Mouse (Mus musculus): ENCODE data around the gene Pop5. TPM values are rescaled to one million over a fixed set of nuclear protein-coding genes. Genes with fewer than 3 reads are reported as not detected.

The Pop5 gene
- polyA plus RNA-seq, 1 experiment from 2014 or later: 90.1 TPM

GRCm38 (mm10) chr5:115215273-115216185 lies 20.1 kb upstream of the Pop5 start:
- H3K36me3 ChIP-seq: no peaks in the 10 kb centered on the region
- H3K4me1 ChIP-seq: peaks cover 10% of the 10 kb centered on the region
- H3K4me3 ChIP-seq (replicated peaks): peak overlapping the region; percentile 43
- ATAC-seq (ENCODE audit: insufficient number of reproducible peaks, low FRiP score, low TSS enrichment, low read depth): no peak
- H3K27ac ChIP-seq (replicated peaks): no peak overlapping the region
- H3K9me3 ChIP-seq (replicated peaks): no peaks in the 10 kb centered on the region
- peak overlapping the region; percentile 75 for H3K4me2 ChIP-seq (replicated peaks)
- H3K9ac ChIP-seq: peak overlapping the region; percentile 21; the same call in 1 of the 2 replicates
- 24% methylated on average over 27 of the region's 27 CpGs for WGBS
- H3K27me3 ChIP-seq: peaks cover 17% of the 10 kb centered on the region

DNA sequence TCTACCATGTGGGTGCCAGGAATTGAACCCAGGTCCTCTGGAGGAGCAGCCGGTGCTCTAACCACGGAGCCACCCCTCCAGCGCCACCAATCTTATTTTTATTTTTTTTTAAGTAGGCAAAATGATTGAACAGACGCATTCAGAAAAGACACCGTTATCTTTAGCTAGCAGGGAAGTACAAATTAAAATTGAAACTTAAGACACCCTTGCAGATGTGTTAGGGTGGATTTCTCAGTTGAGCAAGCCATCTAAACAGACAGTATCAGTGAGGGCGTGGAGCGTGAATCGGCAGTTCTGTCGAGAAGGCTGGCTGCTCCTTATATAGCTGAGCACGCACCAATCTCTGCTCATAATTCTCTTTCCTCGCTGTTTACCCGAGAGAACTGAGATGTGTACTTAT lies 17.6 kb upstream of the Pop5 start:
- H3K27me3 ChIP-seq: peaks cover 17% of the 10 kb centered on the region
- H3K36me3 ChIP-seq: no peaks in the 10 kb centered on the region
- H3K9ac ChIP-seq: no peak overlapping the region
- no peak for ATAC-seq (ENCODE audit: insufficient number of reproducible peaks, low FRiP score, low TSS enrichment, low read depth)
- WGBS: 85% methylated on average over 12 of the region's 12 CpGs
- H3K27ac ChIP-seq (replicated peaks): no peak overlapping the region
- no peak overlapping the region for H3K4me3 ChIP-seq (replicated peaks)
- peaks cover 20% of the 10 kb centered on the region for H3K4me1 ChIP-seq
- H3K4me2 ChIP-seq (replicated peaks): no peak overlapping the region
- H3K9me3 ChIP-seq (replicated peaks): no peaks in the 10 kb centered on the region

DNA sequence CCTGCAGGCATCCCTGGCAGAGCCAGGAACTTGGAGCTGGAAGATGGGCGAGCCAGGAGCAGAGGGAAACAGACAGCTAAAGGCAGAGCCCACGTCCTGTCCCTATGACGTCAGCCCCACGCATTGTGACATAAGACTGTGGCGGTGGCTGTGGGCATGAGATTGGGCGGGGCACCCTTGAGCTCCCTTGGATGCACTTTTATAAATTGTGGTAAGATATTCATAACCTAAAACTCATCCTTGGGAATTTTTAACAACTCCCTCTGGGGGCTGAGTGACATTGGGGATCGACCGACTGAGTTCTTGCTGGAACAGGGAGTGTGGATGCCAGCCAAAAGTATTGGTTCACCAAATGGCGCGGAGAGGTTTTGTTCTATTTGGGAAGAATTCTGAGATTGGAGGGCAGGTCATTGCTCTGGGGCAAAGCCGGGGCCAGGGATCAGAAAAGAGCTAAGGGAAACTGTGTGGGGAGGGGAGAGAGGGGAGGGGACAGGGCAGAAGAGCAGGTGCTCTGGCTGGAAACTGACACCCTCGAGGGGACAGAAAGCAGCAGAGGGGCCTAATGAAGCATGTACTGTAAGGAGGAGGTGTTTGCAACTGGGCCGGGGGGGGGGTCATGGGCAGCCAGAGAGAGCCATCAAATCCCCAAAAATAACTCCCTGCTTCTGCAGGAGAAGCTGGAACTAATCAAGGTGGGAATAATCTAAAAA lies 14.6 kb upstream of the Pop5 start:
- H3K4me1 ChIP-seq: peaks cover 10% of the 10 kb centered on the region
- no peak overlapping the region for H3K27ac ChIP-seq (replicated peaks)
- no peaks in the 10 kb centered on the region for H3K9me3 ChIP-seq (replicated peaks)
- H3K36me3 ChIP-seq: no peaks in the 10 kb centered on the region
- whole genome bisulfite sequencing: 22% methylated on average over 13 of the region's 13 CpGs
- peaks cover 3% of the 10 kb centered on the region; the same call in 1 of the 2 replicates for H3K27me3 ChIP-seq
- H3K4me2 ChIP-seq (replicated peaks): no peak overlapping the region
- ATAC-seq (ENCODE audit: insufficient number of reproducible peaks, low FRiP score, low TSS enrichment, low read depth): peak; percentile 56; the same call in 1 of the 2 replicates
- no peak overlapping the region for H3K9ac ChIP-seq
- no peak overlapping the region for H3K4me3 ChIP-seq (replicated peaks)

DNA sequence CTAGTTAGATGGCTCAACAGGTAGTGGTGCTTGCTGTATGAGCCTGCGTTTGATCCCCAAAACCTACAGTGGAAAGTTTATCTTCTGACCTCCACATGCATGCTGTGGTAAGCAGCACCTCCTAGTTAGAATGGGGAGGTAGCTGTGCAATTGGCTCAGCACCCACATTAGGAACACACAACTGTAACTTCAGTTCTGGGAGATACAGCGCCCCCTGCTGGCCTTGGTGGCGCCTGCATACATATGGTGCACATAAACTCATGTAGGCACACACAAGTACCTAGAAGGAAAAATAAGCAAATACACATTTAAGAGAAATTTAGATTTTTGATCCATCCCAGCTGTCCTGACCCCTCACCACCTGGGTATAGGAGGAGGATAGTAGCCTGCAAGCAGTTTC lies 13.2 kb upstream of the Pop5 start:
- Histone ChIP-seq H3K9me3 (replicated peaks) (no peaks in the 10 kb centered on the region), H3K9ac (no peak overlapping the region), H3K4me3 (replicated peaks) (no peak overlapping the region), H3K27me3 (no peaks in the 10 kb centered on the region), H3K27ac (replicated peaks) (no peak overlapping the region), H3K36me3 (no peaks in the 10 kb centered on the region), H3K4me1 (peaks cover 10% of the 10 kb centered on the region), H3K4me2 (replicated peaks) (no peak overlapping the region)
- no peak for ATAC-seq (ENCODE audit: insufficient number of reproducible peaks, low FRiP score, low TSS enrichment, low read depth)
- 67% methylated on average over 3 of the region's 3 CpGs for WGBS

DNA sequence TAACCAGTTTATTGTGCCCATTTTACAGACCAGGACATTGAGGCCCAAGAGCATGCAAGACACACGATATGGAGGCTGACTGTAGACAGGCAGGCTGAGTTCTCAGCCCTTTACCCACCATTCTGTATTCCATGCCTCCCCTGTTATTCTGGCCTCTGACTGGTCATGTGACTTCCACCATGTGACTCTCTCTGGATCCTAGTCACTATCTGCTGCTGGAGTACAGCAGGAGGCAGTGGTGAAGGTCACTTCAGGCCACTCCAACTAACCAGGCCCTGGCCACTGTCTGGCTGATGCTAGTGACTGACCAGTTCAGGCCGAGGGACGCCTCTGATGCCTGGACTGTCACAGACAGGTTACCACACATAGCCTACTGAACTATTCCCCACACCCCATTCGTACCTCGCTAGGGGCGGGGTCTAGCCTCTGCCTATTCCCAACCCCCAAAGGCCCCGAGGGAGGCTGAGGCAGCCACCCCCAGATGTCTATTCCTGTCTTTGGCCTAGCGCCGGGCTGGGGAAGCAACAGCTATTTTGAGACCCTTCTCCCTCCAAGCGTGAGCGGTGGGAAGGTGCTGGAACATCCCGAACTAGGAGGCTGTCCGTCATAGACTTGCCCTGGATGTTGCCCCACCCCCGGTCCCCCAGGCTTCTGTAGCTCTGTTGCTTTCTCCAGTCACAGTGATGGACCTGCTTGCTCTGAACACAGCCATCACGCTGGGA lies 4.6 kb upstream of the Pop5 start:
- Histone ChIP-seq H3K9ac (no peak overlapping the region), H3K4me3 (replicated peaks) (no peak overlapping the region), H3K36me3 (no peaks in the 10 kb centered on the region), H3K4me2 (replicated peaks) (peak overlapping the region; percentile 11; the same call in 1 of the 2 replicates), H3K27me3 (no peaks in the 10 kb centered on the region), H3K4me1 (peaks cover 16% of the 10 kb centered on the region), H3K27ac (replicated peaks) (no peak overlapping the region), H3K9me3 (replicated peaks) (no peaks in the 10 kb centered on the region)
- no peak for ATAC-seq (ENCODE audit: insufficient number of reproducible peaks, low FRiP score, low TSS enrichment, low read depth)
- WGBS: 46% methylated on average over 15 of the region's 15 CpGs

DNA sequence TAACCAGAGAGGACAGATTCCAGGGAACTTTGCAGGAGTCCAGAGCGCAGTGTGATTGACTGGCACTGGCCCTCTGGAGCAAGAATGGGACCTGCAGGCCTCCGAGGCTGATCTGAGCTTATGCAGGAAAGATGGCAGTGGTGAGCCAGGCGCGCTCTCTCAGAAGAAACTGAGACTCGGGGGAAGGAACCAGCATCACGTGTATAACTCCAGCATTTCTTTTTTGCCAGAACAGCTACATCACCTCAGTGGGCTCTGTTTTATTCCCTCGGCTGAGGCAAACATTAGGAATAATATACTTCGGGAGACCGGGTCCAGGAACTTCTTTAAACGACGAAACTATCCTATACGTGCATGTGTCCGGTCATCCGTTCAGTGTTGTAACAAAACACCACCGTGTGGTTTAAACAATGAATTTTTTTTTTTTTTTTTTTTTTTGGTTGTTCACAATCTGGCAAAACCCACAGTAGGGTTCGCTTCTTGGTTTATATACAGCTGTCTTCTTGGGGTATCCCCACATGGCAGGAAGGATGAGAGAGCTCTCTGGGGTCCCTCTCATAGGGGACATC lies 4.0 kb upstream of the Pop5 start:
- Histone ChIP-seq H3K27me3 (no peaks in the 10 kb centered on the region), H3K4me2 (replicated peaks) (peak overlapping the region; percentile 11), H3K4me1 (peaks cover 16% of the 10 kb centered on the region), H3K4me3 (replicated peaks) (no peak overlapping the region), H3K9me3 (replicated peaks) (no peaks in the 10 kb centered on the region), H3K27ac (replicated peaks) (no peak overlapping the region), H3K9ac (no peak overlapping the region), H3K36me3 (no peaks in the 10 kb centered on the region)
- no peak for ATAC-seq (ENCODE audit: insufficient number of reproducible peaks, low FRiP score, low TSS enrichment, low read depth)
- WGBS: 31% methylated on average over 16 of the region's 16 CpGs

DNA sequence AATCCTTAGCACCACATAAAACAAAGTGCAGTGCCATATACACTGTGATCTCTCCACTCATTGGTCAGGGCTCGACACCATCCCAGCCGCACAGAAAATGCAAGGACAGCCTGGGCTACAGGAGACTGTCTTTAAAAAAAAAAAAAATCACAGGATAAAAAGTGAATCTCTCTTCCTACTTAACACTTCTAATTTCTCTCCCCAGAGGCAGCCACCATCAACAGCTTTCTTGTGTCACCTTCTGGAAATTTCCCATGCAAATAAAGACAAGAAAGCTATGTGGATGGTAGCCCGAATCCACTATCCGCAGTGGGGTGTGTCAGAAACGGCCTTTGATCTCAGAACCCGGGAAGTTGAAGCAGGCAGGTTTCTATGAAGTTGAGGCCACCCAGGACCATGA lies 3.1 kb upstream of the Pop5 start:
- no peak overlapping the region for H3K4me2 ChIP-seq (replicated peaks)
- no peaks in the 10 kb centered on the region for H3K9me3 ChIP-seq (replicated peaks)
- H3K9ac ChIP-seq: no peak overlapping the region
- no peak for ATAC-seq (ENCODE audit: insufficient number of reproducible peaks, low FRiP score, low TSS enrichment, low read depth)
- no peak overlapping the region for H3K4me3 ChIP-seq (replicated peaks)
- peaks cover 18% of the 10 kb centered on the region for H3K4me1 ChIP-seq
- no peaks in the 10 kb centered on the region for H3K27me3 ChIP-seq
- no peaks in the 10 kb centered on the region for H3K36me3 ChIP-seq
- H3K27ac ChIP-seq (replicated peaks): no peak overlapping the region
- WGBS: 70% methylated on average over 6 of the region's 6 CpGs

DNA sequence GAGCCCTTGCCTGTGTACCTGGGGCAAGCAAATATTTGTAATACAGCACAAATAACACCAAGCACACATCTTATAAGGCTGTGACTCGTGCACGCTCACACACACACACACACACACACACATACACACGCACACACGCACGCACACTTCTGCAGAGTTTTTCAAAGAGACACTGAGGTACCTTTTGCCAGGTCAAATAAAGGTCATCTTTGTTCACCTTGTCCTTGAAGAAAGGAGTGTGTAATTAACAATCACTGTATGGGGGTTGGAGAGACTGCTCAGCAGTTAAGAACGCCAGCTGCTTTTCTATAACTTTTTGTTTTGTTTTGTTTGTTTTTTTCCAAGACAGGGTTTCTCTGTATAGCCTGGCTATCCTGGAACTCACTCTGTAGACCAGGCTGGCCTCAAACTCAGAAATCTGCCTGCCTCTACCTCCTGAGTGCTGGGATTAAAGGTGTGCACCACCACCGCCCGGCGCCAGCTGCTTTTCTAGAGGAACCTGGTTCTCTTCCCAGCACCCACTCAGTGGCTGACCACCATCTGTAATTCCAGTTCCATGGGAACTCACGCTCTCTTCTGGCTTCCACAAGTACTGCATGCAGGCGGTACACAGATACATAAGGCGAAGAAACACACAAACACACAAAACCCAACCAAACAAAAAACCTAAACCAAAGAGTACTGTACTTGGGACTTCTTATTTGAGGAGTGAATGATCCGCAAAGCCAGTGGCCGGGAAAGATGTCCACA lies 2.4 kb upstream of the Pop5 start:
- Histone ChIP-seq H3K27me3 (no peaks in the 10 kb centered on the region), H3K9ac (no peak overlapping the region), H3K27ac (replicated peaks) (no peak overlapping the region), H3K9me3 (replicated peaks) (no peaks in the 10 kb centered on the region), H3K4me1 (peaks cover 18% of the 10 kb centered on the region), H3K4me2 (replicated peaks) (no peak overlapping the region), H3K4me3 (replicated peaks) (no peak overlapping the region), H3K36me3 (no peaks in the 10 kb centered on the region)
- WGBS: 87% methylated on average over 14 of the region's 14 CpGs
- ATAC-seq (ENCODE audit: insufficient number of reproducible peaks, low FRiP score, low TSS enrichment, low read depth): no peak

DNA sequence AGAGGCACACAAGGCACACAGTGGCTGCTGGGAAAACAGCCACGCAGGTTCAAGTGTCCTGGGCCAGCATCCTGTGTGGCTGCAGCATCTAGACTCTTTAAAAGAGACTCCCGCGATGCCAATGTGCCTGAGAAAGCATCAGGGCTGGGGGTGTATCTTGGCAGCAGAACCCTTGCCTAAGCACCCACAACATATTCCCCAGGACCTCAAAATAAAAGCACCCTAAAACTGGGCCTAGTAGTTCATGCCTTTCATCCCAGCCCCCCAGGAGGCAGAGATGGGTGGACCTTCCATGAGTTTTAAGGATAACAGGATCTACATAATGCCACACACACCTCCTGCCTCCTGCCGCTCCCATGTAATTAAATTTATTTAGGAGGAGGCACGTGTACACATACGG lies 1.1 kb upstream of the Pop5 start:
- no peak overlapping the region for H3K4me3 ChIP-seq (replicated peaks)
- no peak overlapping the region for H3K27ac ChIP-seq (replicated peaks)
- H3K4me1 ChIP-seq: peaks cover 28% of the 10 kb centered on the region
- H3K27me3 ChIP-seq: no peaks in the 10 kb centered on the region
- H3K36me3 ChIP-seq: peaks cover under 1% of the 10 kb centered on the region; the same call in 1 of the 2 replicates
- 57% methylated on average over 6 of the region's 6 CpGs for WGBS
- no peak overlapping the region for H3K9ac ChIP-seq
- ATAC-seq (ENCODE audit: insufficient number of reproducible peaks, low FRiP score, low TSS enrichment, low read depth): no peak
- H3K9me3 ChIP-seq (replicated peaks): no peaks in the 10 kb centered on the region
- no peak overlapping the region for H3K4me2 ChIP-seq (replicated peaks)

- Histone ChIP-seq H3K4me3 (replicated peaks) (peak overlapping the region; percentile 59), H3K36me3 (peaks cover 9% of the 10 kb centered on the region), H3K9ac (peak overlapping the region; percentile 37), H3K27ac (replicated peaks) (peak overlapping the region; percentile 40), H3K4me1 (peaks cover 28% of the 10 kb centered on the region), H3K9me3 (replicated peaks) (no peaks in the 10 kb centered on the region), H3K4me2 (replicated peaks) (peak overlapping the region; percentile 91), H3K27me3 (no peaks in the 10 kb centered on the region)
- 1% methylated on average over 43 of the region's 45 CpGs for WGBS
- peak; percentile 49; the same call in 1 of the 2 replicates for ATAC-seq (ENCODE audit: insufficient number of reproducible peaks, low FRiP score, low TSS enrichment, low read depth)
These were observed 289 bp upstream of the Pop5 start for GRCm38 (mm10) chr5:115235323-115235771.

Data from embryonic facial prominence, embryonic 15.5 days (tissue).